Mouse (Mus musculus) embryonic facial prominence, embryonic 10.5 days (tissue): ENCODE measurements around the gene Nectin2. TPM values are rescaled to one million over a fixed set of nuclear protein-coding genes. Genes with fewer than 3 reads are reported as not detected.

ENCODE experiments used
- DNase-seq: peaks from one replicate; pipeline ENCODE4 v3.0.0-alpha.2; 2017; ENCODE audit warnings: low spot score
- H3K27ac ChIP-seq: fragments of 300-500 bp; sonication (generic); replicated peaks from 2 replicates; pipeline ENCODE4 v1.5.1; 2016; ENCODE audit warnings: mild to moderate bottlenecking
- H3K27me3 ChIP-seq: fragments of 300-500 bp; sonication (generic); replicated peaks from 2 replicates; pipeline ENCODE4 v1.6.1; 2016; ENCODE audit warnings: low read depth, mild to moderate bottlenecking; ENCODE audit not compliant: poor library complexity, severe bottlenecking
- H3K36me3 ChIP-seq: fragments of 300-500 bp; sonication (generic); replicated peaks from 2 replicates; pipeline ENCODE4 v1.6.1; 2016; ENCODE audit warnings: mild to moderate bottlenecking, moderate library complexity
- H3K4me1 ChIP-seq: fragments of 300-500 bp; sonication (generic); 2 replicates; pipeline ENCODE4 v1.6.1; 2016
- H3K4me3 ChIP-seq: fragments of 300-500 bp; sonication (generic); 2 replicates; pipeline ENCODE4 v1.5.1; 2016; ENCODE audit warnings: mild to moderate bottlenecking, moderate library complexity
- H3K9me3 ChIP-seq: fragments of 300-500 bp; sonication (generic); 2 replicates; pipeline ENCODE4 v1.6.1; 2016; ENCODE audit warnings: mild to moderate bottlenecking
- WGBS: fragments of 180-500 bp; shearing (Covaris S2); methylation state at CpG from one replicate; pipeline ENCODE4 v1.1.7; 2016; 5-methylcytosine and 5-hydroxymethylcytosine counted together
- polyA plus RNA-seq: library from polyadenylated mRNA; unstranded; fragments of >200 nt; fragmentation: Nextera tagmentation; extraction: Ambion mirVana; gene quantifications from 2 replicates; pipeline ENCODE4 v1.2.1, GENCODE M21; 2016

The Nectin2 gene
- polyA plus RNA-seq, 1 experiment from 2014 or later, result 110 TPM

DNA sequence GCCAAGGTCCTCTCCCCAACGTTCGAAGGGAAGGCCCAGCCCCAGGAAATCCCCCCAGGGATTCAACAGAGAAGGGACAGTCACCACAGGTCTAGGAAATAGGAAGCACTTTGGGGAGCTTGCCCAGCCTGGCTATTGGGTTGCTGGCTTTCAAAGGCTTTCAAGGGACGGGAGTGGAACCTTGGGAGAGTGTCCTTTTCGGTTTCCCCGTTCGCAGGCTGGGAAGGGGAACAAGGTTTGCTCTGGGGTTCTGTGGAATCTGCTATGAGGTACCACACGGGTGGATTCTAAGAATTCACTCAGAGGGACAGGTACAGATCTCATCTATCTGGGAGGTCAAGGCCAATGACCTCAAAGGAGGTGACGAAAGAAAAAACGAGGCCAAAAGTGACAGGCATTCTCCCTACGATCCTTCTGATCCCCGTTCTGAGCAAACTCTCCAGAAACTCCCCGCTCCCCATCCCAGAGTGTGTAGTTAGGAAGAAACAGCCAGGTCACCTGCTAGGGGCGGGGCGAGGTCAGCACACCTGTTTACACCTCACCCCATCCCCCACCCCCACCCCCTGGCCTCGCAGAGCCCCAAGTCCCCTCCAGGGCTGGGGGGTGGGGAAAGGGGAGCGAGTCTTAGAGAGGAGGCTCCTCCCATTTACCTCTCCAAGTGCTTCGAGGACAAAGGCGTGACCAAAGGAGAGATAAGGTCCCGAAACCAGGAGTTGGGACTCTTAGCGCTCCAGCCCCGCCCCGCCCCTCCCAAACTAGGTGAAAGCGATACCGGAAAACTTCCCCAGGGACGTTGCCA is 2.7 kb downstream of the Nectin2 start:
- DNase-seq, result peak; percentile 57
- WGBS, result 2% methylated on average over 25 of the region's 25 CpGs
- peak overlapping the region; percentile 93 for H3K27ac ChIP-seq
- peak overlapping the region; percentile 79 for H3K4me3 ChIP-seq
- H3K4me1 ChIP-seq, result peaks cover 59% of the 10 kb centered on the region
- no peaks in the 10 kb centered on the region for H3K27me3 ChIP-seq
- no peaks in the 10 kb centered on the region for H3K9me3 ChIP-seq
- peaks cover 34% of the 10 kb centered on the region for H3K36me3 ChIP-seq

DNA sequence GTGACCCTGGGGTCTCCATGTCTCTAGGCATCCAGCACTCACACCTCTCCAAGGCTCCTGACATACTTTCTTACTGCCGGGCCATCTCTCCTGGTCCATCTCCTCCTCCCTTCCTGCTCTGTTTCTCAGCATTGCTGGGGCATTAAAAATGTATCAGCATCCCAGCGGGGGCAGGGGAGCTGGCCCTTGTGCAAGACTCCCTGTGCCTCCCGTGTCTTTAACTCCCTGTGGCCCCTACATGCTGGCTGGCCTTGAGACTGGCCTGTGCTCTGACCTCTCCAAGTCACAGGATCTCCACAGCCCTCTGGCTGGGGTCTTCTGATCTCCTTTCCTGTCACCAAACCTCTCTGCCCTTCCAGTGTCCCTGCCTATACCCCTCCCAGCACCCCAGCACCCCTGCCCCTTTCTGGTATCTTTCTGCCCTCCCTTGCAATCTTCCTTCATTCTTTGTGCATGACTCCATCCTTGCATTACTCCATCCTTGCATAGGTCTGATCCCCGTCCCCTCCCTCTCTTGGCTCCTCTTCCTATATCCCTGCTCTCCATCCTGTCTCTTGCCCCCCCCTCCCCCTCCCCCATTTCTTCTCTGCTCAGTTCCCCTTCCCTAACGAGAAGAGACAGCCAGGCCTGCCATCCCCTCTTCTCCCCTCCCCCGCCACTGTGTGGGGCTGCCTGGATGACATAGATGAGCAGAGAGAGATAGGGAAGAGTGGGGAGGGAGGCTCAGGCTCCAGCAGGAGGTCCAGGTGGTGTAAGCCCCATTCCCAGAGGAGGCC is 3.7 kb downstream of the Nectin2 start:
- no peaks in the 10 kb centered on the region for H3K9me3 ChIP-seq
- H3K27me3 ChIP-seq, result no peaks in the 10 kb centered on the region
- H3K4me1 ChIP-seq, result peaks cover 69% of the 10 kb centered on the region
- peak; percentile 32 for DNase-seq
- WGBS, result 27% methylated on average over 6 of the region's 6 CpGs
- H3K36me3 ChIP-seq, result peaks cover 40% of the 10 kb centered on the region
- H3K4me3 ChIP-seq, result peak overlapping the region; percentile 79
- peak overlapping the region; percentile 61 for H3K27ac ChIP-seq

DNA sequence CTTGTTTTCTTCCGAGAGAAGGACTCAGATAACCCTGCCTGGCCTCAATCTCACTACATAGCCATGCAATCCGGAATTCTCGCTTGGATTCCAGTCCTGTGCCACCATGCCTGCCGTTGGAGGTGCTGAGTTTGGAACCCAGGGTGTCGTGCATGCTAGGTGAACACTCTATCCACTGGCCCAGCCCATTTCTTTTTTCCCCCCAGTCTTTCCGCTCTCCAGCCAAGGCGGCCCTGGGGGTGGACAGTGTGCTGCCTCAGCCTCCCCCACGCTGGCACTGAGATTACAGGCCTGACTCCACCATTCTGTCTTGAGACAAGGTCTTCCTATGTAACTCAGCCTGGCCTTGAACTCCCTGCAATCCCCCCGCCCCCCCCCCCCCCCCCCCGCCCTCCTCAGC is 4.3 kb downstream of the Nectin2 start:
- no peaks in the 10 kb centered on the region for H3K27me3 ChIP-seq
- no peak overlapping the region for H3K4me3 ChIP-seq
- DNase-seq, result no peak
- no peaks in the 10 kb centered on the region for H3K9me3 ChIP-seq
- 78% methylated on average over 9 of the region's 10 CpGs for WGBS
- H3K36me3 ChIP-seq, result peaks cover 46% of the 10 kb centered on the region
- H3K4me1 ChIP-seq, result peaks cover 74% of the 10 kb centered on the region
- H3K27ac ChIP-seq, result no peak overlapping the region

DNA sequence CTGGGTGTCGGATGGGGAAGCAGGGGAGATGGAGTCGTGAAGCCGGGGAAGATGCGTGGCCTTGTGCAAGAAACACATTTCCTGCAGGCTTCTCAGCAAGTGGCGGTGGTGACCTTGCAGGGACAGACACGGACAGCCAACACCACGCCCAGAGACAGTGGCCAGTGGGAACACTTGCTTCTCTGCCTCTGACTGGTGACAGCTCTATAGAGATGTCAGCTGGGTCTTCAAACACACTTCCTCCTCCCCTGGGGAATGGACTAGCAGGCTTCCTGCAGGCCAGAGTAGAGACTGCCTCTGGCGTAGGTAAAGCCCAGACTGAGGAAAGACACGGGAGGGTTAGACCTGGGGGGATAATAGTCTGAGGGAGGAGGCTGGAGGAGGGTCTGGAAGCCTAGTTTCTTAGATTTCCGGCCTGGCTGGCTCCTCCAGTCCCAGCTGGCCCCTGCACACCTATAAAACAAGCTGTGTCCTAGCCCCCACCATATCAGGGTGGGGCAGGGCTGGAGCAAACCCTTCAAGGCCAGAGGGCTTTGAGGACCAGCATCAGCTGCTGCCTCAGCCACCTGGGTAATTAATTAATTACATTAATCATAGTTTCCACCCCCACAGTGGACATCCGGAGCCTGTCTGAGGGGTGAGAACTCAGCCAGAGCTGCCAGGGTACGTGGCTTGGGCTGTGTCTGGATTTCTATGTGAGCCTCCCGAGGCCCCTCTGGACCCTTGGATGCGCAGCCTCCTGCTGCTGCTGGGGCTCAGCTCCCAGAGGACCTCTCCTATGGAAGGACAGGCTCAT is 5.5 kb downstream of the Nectin2 start:
- Histone ChIP-seq H3K4me1 (peaks cover 68% of the 10 kb centered on the region), H3K27ac (0 out of 2 replicates have a peak overlapping the region, but pooled peaks have one; percentile 21), H3K9me3 (peaks cover 4% of the 10 kb centered on the region), H3K27me3 (no peaks in the 10 kb centered on the region), H3K4me3 (0 out of 2 replicates have a peak overlapping the region, but pooled peaks have one; percentile 19), H3K36me3 (peaks cover 58% of the 10 kb centered on the region)
- DNase-seq, result no peak
- 69% methylated on average over 14 of the region's 14 CpGs for WGBS

DNA sequence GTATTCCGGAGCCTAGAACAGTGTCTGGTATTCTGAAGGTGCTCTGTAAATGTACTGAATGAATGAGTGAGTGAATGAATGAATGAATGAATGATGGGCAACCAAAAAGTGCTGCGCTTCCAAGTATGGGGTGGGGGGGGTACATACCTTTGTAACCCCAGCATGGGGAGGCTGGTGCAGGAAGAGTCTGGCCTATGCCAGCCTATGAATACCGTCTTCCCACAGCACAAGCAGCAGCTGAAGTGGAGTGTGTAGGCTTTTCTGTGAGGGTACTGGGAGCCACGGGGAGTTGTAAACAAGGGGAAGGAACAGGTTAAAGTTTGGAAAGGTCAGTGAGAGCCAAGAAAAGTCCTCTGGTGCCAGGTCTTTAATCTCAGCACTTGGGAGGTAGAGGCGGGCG is 6.5 kb downstream of the Nectin2 start:
- Histone ChIP-seq H3K4me3 (no peak overlapping the region), H3K27ac (no peak overlapping the region), H3K27me3 (no peaks in the 10 kb centered on the region), H3K36me3 (peaks cover 67% of the 10 kb centered on the region), H3K9me3 (peaks cover 4% of the 10 kb centered on the region), H3K4me1 (peaks cover 67% of the 10 kb centered on the region)
- whole genome bisulfite sequencing, result 85% methylated on average over 6 of the region's 6 CpGs
- no peak for DNase-seq

DNA sequence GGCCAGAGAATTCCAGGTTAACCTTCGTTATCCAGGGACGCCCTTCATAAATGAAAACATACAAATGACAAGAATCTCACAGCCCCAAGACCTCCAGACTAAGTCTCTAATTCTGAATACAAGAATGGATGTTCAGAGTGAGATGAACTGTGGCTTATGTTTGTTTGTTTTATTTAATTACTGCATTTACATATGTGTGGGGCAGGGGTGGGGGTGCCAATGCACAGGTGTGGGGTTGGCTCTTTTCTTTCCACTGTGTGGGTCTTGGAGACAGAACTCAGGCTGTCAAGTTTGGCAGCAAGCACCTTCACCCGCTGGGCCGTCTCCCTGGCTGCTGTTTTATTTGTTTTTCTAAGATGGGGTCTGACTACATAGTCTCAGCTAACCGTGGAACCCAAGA is 7.8 kb downstream of the Nectin2 start:
- no peak overlapping the region for H3K27ac ChIP-seq
- no peak for DNase-seq
- 39% methylated on average over 5 of the region's 5 CpGs for WGBS
- H3K27me3 ChIP-seq, result no peaks in the 10 kb centered on the region
- H3K9me3 ChIP-seq, result peaks cover 4% of the 10 kb centered on the region
- peaks cover 54% of the 10 kb centered on the region for H3K4me1 ChIP-seq
- H3K36me3 ChIP-seq, result peaks cover 77% of the 10 kb centered on the region
- H3K4me3 ChIP-seq, result no peak overlapping the region

DNA sequence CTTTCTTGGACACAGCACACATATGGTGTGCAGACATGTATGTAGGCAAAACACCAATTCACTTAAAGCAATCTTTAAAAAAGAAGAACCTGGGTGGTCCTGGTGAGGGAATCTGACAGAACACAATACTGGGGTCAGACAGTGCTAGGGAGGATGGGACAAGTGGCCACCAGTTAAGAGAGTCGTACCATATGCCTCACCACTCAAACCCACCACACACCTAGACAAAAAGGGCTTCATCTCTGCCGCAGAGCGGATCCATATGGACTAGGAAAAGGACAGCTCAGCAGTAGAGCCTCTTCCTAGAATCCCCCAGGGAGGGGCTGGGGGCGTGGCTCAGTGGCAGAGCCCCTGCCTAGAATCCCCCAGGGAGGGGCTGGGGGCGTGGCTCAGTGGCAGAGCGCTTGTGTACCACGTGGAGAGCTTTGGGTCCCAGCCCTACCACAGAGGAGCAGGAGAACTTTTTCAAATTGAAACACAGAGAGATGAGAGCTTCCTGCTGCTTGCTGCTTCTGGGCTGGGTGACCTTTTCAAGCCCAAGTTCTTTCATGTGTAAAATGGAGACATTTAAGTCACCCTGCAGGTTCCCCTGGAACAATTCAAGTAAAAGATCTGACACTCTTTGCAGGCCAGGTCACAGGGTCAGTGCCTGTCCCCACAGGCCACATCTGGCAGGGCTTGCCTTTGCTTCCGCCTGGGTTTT is 8.8 kb downstream of the Nectin2 start:
- peaks cover 44% of the 10 kb centered on the region for H3K4me1 ChIP-seq
- H3K27ac ChIP-seq, result peak overlapping the region; percentile 49
- peak overlapping the region; percentile 19; the same call in 1 of the 2 replicates for H3K4me3 ChIP-seq
- H3K9me3 ChIP-seq, result peaks cover 4% of the 10 kb centered on the region
- WGBS, result 9% methylated on average over 8 of the region's 8 CpGs
- no peaks in the 10 kb centered on the region for H3K27me3 ChIP-seq
- DNase-seq, result peak; percentile 49
- peaks cover 87% of the 10 kb centered on the region for H3K36me3 ChIP-seq

DNA sequence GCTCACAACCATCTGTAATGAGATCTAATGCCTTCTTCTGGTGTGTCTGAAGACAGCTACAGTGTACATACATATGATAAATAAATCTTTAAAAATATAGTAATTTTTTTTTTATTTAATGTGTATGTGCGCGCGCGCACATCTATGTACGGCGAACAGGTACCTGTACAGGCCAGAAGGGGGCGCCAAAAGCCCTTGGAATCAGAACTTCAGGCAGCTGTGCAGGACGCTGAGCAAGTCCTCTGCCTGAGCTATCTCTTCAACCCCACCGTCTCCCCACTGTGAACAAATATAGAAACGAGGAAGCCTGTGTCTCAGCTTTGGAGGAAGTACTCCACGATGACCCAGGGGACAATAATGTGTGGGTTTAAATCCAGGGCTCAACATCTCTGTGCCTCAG is 10.0 kb downstream of the Nectin2 start:
- peaks cover 4% of the 10 kb centered on the region for H3K9me3 ChIP-seq
- peaks cover 91% of the 10 kb centered on the region for H3K36me3 ChIP-seq

DNA sequence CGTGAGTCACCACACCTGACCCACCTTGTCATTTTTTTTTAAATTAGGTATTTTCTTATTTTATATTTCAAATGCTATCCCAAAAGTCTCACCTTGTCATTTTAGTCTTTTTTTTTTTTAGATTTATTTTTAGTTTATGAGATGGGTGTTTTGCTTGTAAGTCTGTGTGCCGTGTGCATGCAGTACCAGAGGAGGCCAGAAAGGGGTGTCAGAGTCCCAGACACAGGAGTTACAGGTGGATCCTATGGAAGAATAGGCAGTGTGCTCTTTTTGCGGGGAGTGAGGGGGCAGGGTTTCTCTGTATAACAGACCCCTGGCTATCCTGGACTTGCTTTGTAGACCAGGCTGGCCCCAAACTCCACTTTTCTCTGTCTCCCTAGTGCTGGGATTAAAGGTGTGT is 11.5 kb downstream of the Nectin2 start:
- Histone ChIP-seq H3K27ac (no peak overlapping the region), H3K36me3 (peaks cover 91% of the 10 kb centered on the region), H3K4me3 (no peak overlapping the region), H3K9me3 (peaks cover 4% of the 10 kb centered on the region), H3K27me3 (no peaks in the 10 kb centered on the region), H3K4me1 (peaks cover 22% of the 10 kb centered on the region)
- WGBS, result 85% methylated on average over 3 of the region's 3 CpGs
- DNase-seq, result no peak

More for the DNA sequence above, 10.0 kb downstream of the Nectin2 start:
- no peak overlapping the region for H3K27ac ChIP-seq
- no peak overlapping the region for H3K4me3 ChIP-seq
- no peak for DNase-seq
- H3K27me3 ChIP-seq, result no peaks in the 10 kb centered on the region
- 90% methylated on average over 11 of the region's 11 CpGs for WGBS
- H3K4me1 ChIP-seq, result peaks cover 32% of the 10 kb centered on the region

DNA sequence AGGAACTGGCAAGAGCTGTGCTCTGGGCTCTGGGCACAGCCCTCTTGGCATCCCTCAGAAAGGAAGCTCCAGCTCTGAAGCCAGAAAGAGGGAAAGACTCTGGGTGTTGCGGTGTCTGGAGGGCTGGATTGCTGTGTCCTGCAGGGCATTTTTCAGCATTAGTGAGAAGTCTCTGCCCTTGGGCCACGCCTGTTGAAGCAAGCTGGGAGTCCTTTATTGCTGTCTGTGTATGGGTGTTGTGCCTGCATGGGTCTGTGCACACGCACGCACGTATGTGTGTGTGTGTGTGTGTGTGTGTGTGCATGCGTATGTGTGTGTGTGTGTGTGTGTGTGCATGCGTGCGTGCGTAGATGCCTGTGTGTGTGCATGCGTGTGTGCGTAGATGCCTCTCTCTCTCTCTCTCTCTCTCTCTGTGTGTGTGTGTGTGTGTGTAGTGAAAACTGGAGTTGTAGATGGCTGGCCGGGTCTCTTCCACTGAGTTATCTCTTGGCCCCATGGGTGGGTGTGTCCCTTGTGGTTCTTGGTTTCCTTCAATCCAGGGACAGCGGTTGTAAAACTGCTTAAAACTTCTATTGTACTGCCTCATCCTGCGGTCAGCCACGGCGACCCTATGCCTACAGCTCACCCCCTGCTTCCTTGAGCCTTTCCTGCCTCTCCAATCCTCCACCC is 13.8 kb downstream of the Nectin2 start:
- H3K27ac ChIP-seq, result no peak overlapping the region
- WGBS, result 88% methylated on average over 16 of the region's 16 CpGs
- peaks cover 4% of the 10 kb centered on the region for H3K9me3 ChIP-seq
- peaks cover 93% of the 10 kb centered on the region for H3K36me3 ChIP-seq
- H3K27me3 ChIP-seq, result no peaks in the 10 kb centered on the region
- DNase-seq, result no peak
- no peak overlapping the region for H3K4me3 ChIP-seq
- H3K4me1 ChIP-seq, result peaks cover 11% of the 10 kb centered on the region

DNA sequence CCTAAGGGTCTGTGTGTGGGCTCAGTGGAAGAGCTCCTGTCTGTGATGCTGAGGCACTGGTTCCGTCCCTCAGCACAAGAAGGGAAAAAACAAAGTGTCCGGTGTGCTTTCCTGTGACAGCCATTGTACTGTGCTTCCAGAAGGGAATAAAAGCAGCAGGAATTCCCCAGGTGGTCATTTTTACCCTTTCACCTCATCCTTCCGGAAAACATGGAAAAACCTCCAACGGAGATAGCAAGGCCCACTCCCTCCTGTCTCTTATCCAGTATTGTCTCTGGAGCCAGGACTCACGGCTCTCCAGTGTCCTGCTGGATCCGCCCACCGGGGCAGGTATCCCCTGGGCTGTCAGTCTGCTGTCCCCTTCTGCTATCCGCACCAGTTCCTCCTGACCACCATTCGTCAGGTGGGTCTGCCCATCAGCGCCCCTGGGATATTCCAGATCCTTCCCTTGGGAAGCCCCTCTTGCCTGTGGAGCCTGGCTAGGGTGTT is 16.1 kb downstream of the Nectin2 start:
- no peak for DNase-seq
- Histone ChIP-seq H3K4me3 (no peak overlapping the region), H3K4me1 (no peaks in the 10 kb centered on the region), H3K27me3 (no peaks in the 10 kb centered on the region), H3K27ac (no peak overlapping the region), H3K36me3 (peaks cover 93% of the 10 kb centered on the region), H3K9me3 (no peaks in the 10 kb centered on the region)
- 87% methylated on average over 10 of the region's 10 CpGs for WGBS
